Mouse (Mus musculus) stomach, postnatal 0 days (tissue): ENCODE data around the gene Yeats2. TPM values are rescaled to one million over a fixed set of nuclear protein-coding genes. Genes with fewer than 3 reads are reported as not detected.
"Not testable (repeated sequence)": the region's sequence is repeated elsewhere in the genome, so short reads cannot be mapped to it uniquely, and the experiment has no call there.

Experiments
- ATAC-seq: fragments of 200-750 bp; cut with Nextera tagmentation; 2 replicates; pipeline ENCODE4 v1.8.0; 2017; ENCODE audit not compliant: low FRiP score, low TSS enrichment
- DNase-seq: peaks from one replicate; pipeline ENCODE4 v3.0.0-alpha.2; 2016; ENCODE audit warnings: low spot score
- H3K27ac ChIP-seq: fragments of 300-500 bp; sonication (generic); replicated peaks from 2 replicates; pipeline ENCODE4 v1.5.1; 2014; ENCODE audit warnings: mild to moderate bottlenecking, control low read depth
- H3K27me3 ChIP-seq: fragments of 300-500 bp; sonication (generic); 2 replicates; pipeline ENCODE4 v1.6.1; 2014; ENCODE audit warnings: low read length; ENCODE audit not compliant: control insufficient read depth, insufficient read depth
- H3K36me3 ChIP-seq: fragments of 300-500 bp; sonication (generic); 2 replicates; pipeline ENCODE4 v1.6.1; 2014; ENCODE audit warnings: low read length, mixed read lengths; ENCODE audit not compliant: control insufficient read depth, insufficient read depth
- H3K4me1 ChIP-seq: fragments of 300-500 bp; sonication (generic); replicated peaks from 2 replicates; pipeline ENCODE4 v1.6.1; 2014; ENCODE audit warnings: antibody characterized with exemption; ENCODE audit not compliant: control insufficient read depth, insufficient read depth
- H3K4me2 ChIP-seq: fragments of 300-500 bp; sonication (generic); replicated peaks from 2 replicates; pipeline ENCODE4 v1.6.1; 2014; ENCODE audit warnings: low read depth, mild to moderate bottlenecking, control low read depth, moderate library complexity
- H3K4me3 ChIP-seq: fragments of 300-500 bp; sonication (generic); 2 replicates; pipeline ENCODE4 v1.5.1; 2014; ENCODE audit warnings: low read depth, low read length, control low read depth
- H3K9ac ChIP-seq: fragments of 300-500 bp; sonication (generic); 2 replicates; pipeline ENCODE4 v1.6.1; 2014; ENCODE audit warnings: mild to moderate bottlenecking, low read length, control low read depth, mixed read lengths
- H3K9me3 ChIP-seq: fragments of 300-500 bp; sonication (generic); 2 replicates; pipeline ENCODE4 v1.6.1; 2016; ENCODE audit warnings: low read length; ENCODE audit not compliant: control insufficient read depth
- CTCF ChIP-seq: IDR thresholded peaks from 2 replicates; pipeline ENCODE4 v1.5.1; 2016; ENCODE audit warnings: antibody characterized with exemption, low read depth, mild to moderate bottlenecking, moderate library complexity
- EP300 ChIP-seq: optimal IDR thresholded peaks from 2 replicates; pipeline ENCODE3; 2016; ENCODE audit warnings: antibody characterized with exemption
- WGBS: fragments of 180-500 bp; shearing (Covaris S2); extraction: QIAGEN DNeasy Blood & Tissue Kit; methylation state at CpG from one replicate; pipeline ENCODE4 v1.1.7; 2014; 5-methylcytosine and 5-hydroxymethylcytosine counted together
- polyA plus RNA-seq: library from polyadenylated mRNA; unstranded; fragments of >200 nt; fragmentation: Nextera tagmentation; extraction: Ambion mirVana; gene quantifications from 2 replicates; pipeline ENCODE4 v1.2.1, GENCODE M21; 2015

The Yeats2 gene
- polyA plus RNA-seq, 1 experiment from 2014 or later, result 6.4 TPM

DNA sequence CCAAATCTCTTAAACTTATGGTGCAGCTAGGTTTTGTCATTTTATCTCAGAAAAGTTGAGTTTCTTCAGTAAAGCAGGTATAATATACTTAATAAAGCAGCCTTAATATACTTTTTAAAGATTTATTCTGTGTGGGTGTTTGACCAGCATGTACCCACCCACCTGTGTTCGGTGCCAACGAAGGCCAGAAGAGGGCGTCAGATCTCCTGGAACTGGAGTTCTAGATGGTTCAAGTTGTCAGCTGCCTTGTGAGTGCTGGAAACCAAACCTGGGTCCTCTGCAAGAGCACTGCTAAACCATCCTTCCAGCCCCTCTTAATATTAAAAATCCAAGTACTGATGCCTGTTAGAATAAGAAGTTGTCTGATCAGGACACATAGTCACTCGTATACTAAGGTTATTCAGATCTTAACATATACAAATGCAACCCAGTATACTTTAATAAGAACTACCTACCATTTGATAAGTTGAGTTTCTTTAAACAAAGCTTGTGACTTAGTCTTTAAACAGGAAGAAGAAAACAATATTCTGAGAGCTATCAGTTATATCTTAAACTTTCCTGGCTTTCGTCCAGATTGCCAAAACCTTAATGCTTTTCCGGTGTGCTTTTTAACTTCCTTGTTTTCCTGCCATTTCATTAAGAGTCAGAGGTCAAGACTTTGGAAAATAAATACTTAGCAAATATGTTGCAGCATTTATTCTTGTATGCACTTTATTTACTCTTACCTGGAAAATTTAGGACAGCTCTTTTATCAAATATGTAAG lies 41.8 kb upstream of the Yeats2 start:
- DNase-seq (peak; percentile 28), ATAC-seq (no peak)
- no peaks in the 10 kb centered on the region for H3K27me3 ChIP-seq
- H3K27ac ChIP-seq, result no peak overlapping the region
- H3K36me3 ChIP-seq, result peaks cover 3% of the 10 kb centered on the region; the same call in 1 of the 2 replicates
- no peaks in the 10 kb centered on the region for H3K4me1 ChIP-seq
- no peak overlapping the region; the same call in 1 of the 2 replicates for H3K4me3 ChIP-seq
- no peak overlapping the region for H3K4me2 ChIP-seq
- 0 out of 2 replicates have a peak, but pooled peaks cover 6% of the 10 kb centered on the region for H3K9me3 ChIP-seq
- TF ChIP-seq EP300 (no peak), CTCF (peak; percentile 36)
- no peak overlapping the region for H3K9ac ChIP-seq
- 73% methylated on average over 6 of the region's 6 CpGs for WGBS

DNA sequence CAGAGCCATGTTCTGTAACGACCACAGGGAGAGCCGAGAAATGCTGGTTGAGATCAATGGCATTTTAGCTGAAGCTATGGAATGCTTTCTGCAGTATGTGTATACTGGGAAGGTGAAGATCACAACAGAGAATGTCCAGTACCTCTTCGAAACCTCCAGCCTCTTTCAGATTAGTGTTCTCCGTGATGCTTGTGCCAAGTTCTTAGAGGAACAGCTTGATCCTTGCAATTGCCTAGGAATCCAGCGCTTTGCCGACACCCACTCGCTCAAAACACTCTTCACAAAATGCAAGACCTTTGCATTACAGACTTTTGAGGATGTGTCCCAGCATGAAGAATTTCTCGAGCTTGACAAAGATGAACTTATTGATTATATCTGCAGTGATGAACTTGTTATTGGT lies 33.9 kb upstream of the Yeats2 start:
- no peak overlapping the region for H3K4me3 ChIP-seq
- WGBS, result 89% methylated on average over 8 of the region's 8 CpGs
- no peak for ATAC-seq
- H3K9ac ChIP-seq, result no peak overlapping the region
- 0 out of 2 replicates have a peak, but pooled peaks cover 9% of the 10 kb centered on the region for H3K9me3 ChIP-seq
- H3K4me2 ChIP-seq, result no peak overlapping the region
- no peaks in the 10 kb centered on the region for H3K27me3 ChIP-seq
- TF ChIP-seq CTCF (no peak), EP300 (no peak)
- H3K36me3 ChIP-seq, result peaks cover 24% of the 10 kb centered on the region
- no peak for DNase-seq
- H3K27ac ChIP-seq, result no peak overlapping the region
- H3K4me1 ChIP-seq, result no peaks in the 10 kb centered on the region

DNA sequence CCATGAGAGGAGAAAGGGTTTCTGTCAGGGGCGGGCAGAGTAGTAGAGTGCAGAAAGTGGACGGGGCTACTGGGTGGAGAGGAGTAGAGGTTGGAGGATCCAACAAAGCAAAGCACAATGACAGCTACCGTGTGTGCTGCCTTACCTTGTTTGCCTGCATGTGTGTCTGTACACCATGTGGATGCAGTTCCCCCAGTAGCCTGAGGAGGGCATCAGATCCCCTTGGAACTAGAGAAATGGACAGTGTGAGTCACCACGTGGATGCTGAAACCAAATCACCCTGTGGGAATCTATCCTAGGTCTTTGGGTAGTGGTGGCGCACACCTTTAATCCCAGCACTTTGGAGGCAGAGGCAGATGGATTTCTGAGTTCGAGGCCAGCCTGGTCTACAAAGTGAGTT lies 31.9 kb upstream of the Yeats2 start:
- no peak for DNase-seq
- peak; percentile 35 for TF ChIP-seq CTCF
- no peak for TF ChIP-seq EP300
- H3K4me1 ChIP-seq, result no peaks in the 10 kb centered on the region
- ATAC-seq, result no peak
- H3K9ac ChIP-seq, result no peak overlapping the region
- over 99% methylated on average over 6 of the region's 6 CpGs for WGBS
- H3K27ac ChIP-seq, result no peak overlapping the region
- peaks cover 22% of the 10 kb centered on the region for H3K36me3 ChIP-seq
- H3K4me3 ChIP-seq, result no peak overlapping the region
- H3K27me3 ChIP-seq, result no peaks in the 10 kb centered on the region
- 0 out of 2 replicates have a peak, but pooled peaks cover 3% of the 10 kb centered on the region for H3K9me3 ChIP-seq
- H3K4me2 ChIP-seq, result no peak overlapping the region

DNA sequence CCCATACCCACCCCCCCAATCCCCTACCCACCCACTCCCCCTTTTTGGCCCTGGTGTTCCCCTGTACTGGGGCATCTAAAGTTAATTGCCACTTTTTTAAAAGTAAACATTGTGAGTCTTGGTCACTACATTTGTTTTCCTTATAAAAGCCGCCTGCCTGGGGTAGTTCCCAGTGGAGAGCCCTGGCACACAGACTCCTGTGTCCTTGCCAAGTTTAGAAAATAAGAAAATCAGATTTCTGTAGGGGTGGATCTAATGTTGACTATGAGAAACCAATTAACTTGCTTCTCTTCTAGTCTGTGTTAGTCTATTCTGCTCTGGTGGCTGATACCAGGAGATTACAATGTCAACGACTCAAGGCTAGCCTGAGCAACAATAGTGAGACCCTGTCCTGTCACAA lies 28.2 kb upstream of the Yeats2 start:
- Histone ChIP-seq H3K36me3 (peaks cover 13% of the 10 kb centered on the region; the same call in 1 of the 2 replicates), H3K9me3 (no peaks in the 10 kb centered on the region), H3K9ac (no peak overlapping the region), H3K27me3 (no peaks in the 10 kb centered on the region), H3K27ac (no peak overlapping the region), H3K4me2 (no peak overlapping the region), H3K4me1 (0 out of 2 replicates have a peak, but pooled peaks cover 3% of the 10 kb centered on the region), H3K4me3 (no peak overlapping the region)
- DNase-seq (no peak), ATAC-seq (no peak)
- 40% methylated on average over 2 of the region's 2 CpGs for WGBS
- TF ChIP-seq CTCF (no peak), EP300 (no peak)

DNA sequence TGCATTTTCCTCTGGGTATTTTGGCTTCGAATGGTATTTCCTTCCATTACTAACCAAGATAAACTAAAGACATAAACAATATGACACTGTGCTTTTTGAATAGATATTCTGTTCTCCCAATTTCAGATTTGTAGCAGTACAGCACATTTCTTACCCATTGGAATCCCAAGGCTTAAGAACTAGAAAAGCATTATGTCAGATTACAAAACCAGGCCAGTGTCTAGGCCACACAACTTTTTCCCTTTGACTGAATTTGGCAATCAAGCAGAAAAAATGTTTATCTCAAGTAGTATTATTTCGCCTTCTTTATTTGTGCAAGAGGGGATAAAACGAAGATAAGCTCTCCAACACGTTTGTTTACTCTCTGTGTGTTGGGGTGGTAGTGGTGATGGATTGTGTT lies 24.8 kb upstream of the Yeats2 start:
- 33% methylated on average over 4 of the region's 4 CpGs for WGBS
- H3K27me3 ChIP-seq, result no peaks in the 10 kb centered on the region
- no peak overlapping the region for H3K27ac ChIP-seq

DNA sequence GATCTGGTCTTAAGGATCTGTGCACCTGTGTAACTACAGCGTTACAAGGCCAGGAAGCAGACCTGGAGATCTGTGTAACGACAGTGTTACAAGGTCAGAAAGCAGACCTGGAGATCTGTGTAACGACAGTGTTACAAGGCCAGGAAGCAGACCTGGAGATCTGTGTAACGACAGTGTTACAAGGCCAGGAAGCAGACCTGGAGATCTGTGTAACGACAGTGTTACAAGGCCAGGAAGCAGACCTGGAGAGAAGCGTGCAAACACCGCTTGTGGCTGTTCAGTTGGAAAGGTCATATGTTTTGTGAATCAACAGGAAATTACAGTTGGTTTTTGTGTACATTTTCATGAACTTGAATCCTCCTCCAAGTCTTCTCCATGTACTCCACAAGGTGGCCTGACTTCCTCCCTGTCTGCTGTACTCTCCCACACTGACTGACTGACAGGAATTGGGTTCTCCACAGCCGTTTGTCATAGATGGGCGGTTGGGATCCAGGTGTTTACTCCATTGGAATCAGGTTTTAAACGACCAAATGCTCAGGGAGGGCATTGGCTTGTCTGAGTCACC lies 14.5 kb upstream of the Yeats2 start:
- not testable (repeated sequence) for H3K9me3 ChIP-seq, H3K9ac ChIP-seq, H3K4me2 ChIP-seq, H3K27me3 ChIP-seq, ATAC-seq, H3K4me3 ChIP-seq, H3K4me1 ChIP-seq, DNase-seq, H3K27ac ChIP-seq
- 75% methylated on average over 10 of the region's 10 CpGs for WGBS
- peaks cover 15% of the 10 kb centered on the region for H3K36me3 ChIP-seq

More for the DNA sequence above, 24.8 kb upstream of the Yeats2 start:
- no peak overlapping the region for H3K9ac ChIP-seq
- DNase-seq (no peak), ATAC-seq (no peak)
- H3K4me2 ChIP-seq, result no peak overlapping the region
- H3K4me1 ChIP-seq, result 0 out of 2 replicates have a peak, but pooled peaks cover 3% of the 10 kb centered on the region
- H3K4me3 ChIP-seq, result no peak overlapping the region
- TF ChIP-seq CTCF, result no peak
- TF ChIP-seq EP300, result no peak
- no peaks in the 10 kb centered on the region for H3K9me3 ChIP-seq
- peaks cover 9% of the 10 kb centered on the region; the same call in 1 of the 2 replicates for H3K36me3 ChIP-seq
